Mouse (Mus musculus): Measurements from ENCODE around the gene Arrdc2. TPM values are rescaled to one million over a fixed set of nuclear protein-coding genes. Genes with fewer than 3 reads are reported as not detected.

Arrdc2 gene
- polyA plus RNA-seq, 1 experiment from 2014 or later, result 2.8 TPM

DNA sequence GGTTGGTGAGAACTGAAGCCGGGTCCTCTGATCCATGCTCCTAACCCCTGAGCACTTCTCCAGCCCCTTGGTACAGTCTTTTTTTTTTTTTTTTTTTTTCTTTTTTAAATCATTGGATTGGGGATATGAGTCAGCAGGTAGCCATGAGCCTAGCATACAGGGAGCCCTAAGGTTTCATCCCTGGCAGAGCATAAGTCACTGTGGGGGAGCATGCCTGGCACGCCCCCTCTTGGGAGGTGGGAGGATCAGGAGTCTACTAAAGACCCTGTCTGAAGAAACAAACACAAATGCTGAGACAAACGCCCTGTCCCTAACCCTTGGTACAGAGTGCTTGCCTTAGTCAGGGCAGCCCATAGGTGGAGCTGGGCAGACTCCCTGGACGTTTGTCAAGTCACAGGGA, 27.5 kb downstream of the Arrdc2 start:
- no peak overlapping the region for H3K9ac ChIP-seq (ENCODE audit: low read length)
- H3K9me3 ChIP-seq (ENCODE audit: control insufficient read depth, low read length), result no peaks in the 10 kb centered on the region
- 41% methylated on average over 4 of the region's 4 CpGs for whole genome bisulfite sequencing
- no peak overlapping the region for H3K27ac ChIP-seq (replicated peaks in 1 of 2; ENCODE audit: control insufficient read depth in 1 of 2, insufficient read depth in 1 of 2, low read depth in 2 of 2, low read length in 2 of 2)
- H3K4me1 ChIP-seq (ENCODE audit: control insufficient read depth in 2 of 2, insufficient read depth in 2 of 2, low read length in 2 of 2), result peaks cover 3% of the 10 kb centered on the region in 2 experiments; a peak in 2 of 4 replicates
- H3K27me3 ChIP-seq (ENCODE audit: control insufficient read depth, insufficient read depth, low read length), result peaks cover 21% of the 10 kb centered on the region
- no peak overlapping the region for H3K4me3 ChIP-seq (ENCODE audit: control insufficient read depth in 1 of 2, insufficient read depth in 1 of 2, low read depth in 1 of 2, low read length in 2 of 2)
- H3K4me2 ChIP-seq (ENCODE audit: low read length), result no peak overlapping the region
- no peak for ATAC-seq (ENCODE audit: insufficient number of reproducible peaks, insufficient read depth, low FRiP score, low read depth)
- no peaks in the 10 kb centered on the region for H3K36me3 ChIP-seq (ENCODE audit: control insufficient read depth, insufficient read depth, low read length)

GRCm38 (mm10) chr8:70810962-70811680, 28.4 kb downstream of the Arrdc2 start:
- 64% methylated on average over 20 of the region's 20 CpGs for WGBS
- ATAC-seq (ENCODE audit: insufficient number of reproducible peaks, insufficient read depth, low FRiP score, low read depth), result no peak
- peaks cover 12% of the 10 kb centered on the region for H3K27me3 ChIP-seq (ENCODE audit: control insufficient read depth, insufficient read depth, low read length)
- H3K4me3 ChIP-seq (ENCODE audit: control insufficient read depth in 1 of 2, insufficient read depth in 1 of 2, low read depth in 1 of 2, low read length in 2 of 2), result no peak overlapping the region
- H3K27ac ChIP-seq (replicated peaks in 1 of 2; ENCODE audit: control insufficient read depth in 1 of 2, insufficient read depth in 1 of 2, low read depth in 2 of 2, low read length in 2 of 2), result no peak overlapping the region
- no peak overlapping the region for H3K4me2 ChIP-seq (ENCODE audit: low read length)
- no peaks in the 10 kb centered on the region; a peak in 1 of 4 replicates for H3K4me1 ChIP-seq (ENCODE audit: control insufficient read depth in 2 of 2, insufficient read depth in 2 of 2, low read length in 2 of 2)
- no peaks in the 10 kb centered on the region for H3K36me3 ChIP-seq (ENCODE audit: control insufficient read depth, insufficient read depth, low read length)
- H3K9ac ChIP-seq (ENCODE audit: low read length), result no peak overlapping the region
- H3K9me3 ChIP-seq (ENCODE audit: control insufficient read depth, low read length), result no peaks in the 10 kb centered on the region

- no peak overlapping the region for H3K4me2 ChIP-seq (ENCODE audit: low read length)
- no peaks in the 10 kb centered on the region for H3K9me3 ChIP-seq (ENCODE audit: control insufficient read depth, low read length)
- no peak overlapping the region for H3K9ac ChIP-seq (ENCODE audit: low read length)
- ATAC-seq (ENCODE audit: insufficient number of reproducible peaks, insufficient read depth, low FRiP score, low read depth), result no peak
- no peaks in the 10 kb centered on the region for H3K36me3 ChIP-seq (ENCODE audit: control insufficient read depth, insufficient read depth, low read length)
- 76% methylated on average over 8 of the region's 8 CpGs for WGBS
- peaks cover 2 to 6% of the 10 kb centered on the region in 2 experiments; a peak in 3 of 4 replicates for H3K4me1 ChIP-seq (ENCODE audit: control insufficient read depth in 2 of 2, insufficient read depth in 2 of 2, low read length in 2 of 2)
- no peak overlapping the region for H3K4me3 ChIP-seq (ENCODE audit: control insufficient read depth in 1 of 2, insufficient read depth in 1 of 2, low read depth in 1 of 2, low read length in 2 of 2)
- H3K27ac ChIP-seq (replicated peaks in 1 of 2; ENCODE audit: control insufficient read depth in 1 of 2, insufficient read depth in 1 of 2, low read depth in 2 of 2, low read length in 2 of 2), result no peak overlapping the region
- H3K27me3 ChIP-seq (ENCODE audit: control insufficient read depth, insufficient read depth, low read length), result peaks cover 11% of the 10 kb centered on the region
Observed at GRCm38 (mm10) chr8:70808955-70809701, 30.4 kb downstream of the Arrdc2 start.

- 64% methylated on average over 5 of the region's 5 CpGs for WGBS
Observed at GRCm38 (mm10) chr8:70808239-70808638, 31.3 kb downstream of the Arrdc2 start, which contains the start of gene Il12rb1. Gene Il12rb1, plus strand, starts transcription at chr8:70808449.

GRCm38 (mm10) chr8:70807304-70807703, 32.2 kb downstream of the Arrdc2 start:
- no peak overlapping the region for H3K4me3 ChIP-seq (ENCODE audit: control insufficient read depth in 1 of 2, insufficient read depth in 1 of 2, low read depth in 1 of 2, low read length in 2 of 2)
- no peak overlapping the region for H3K27ac ChIP-seq (replicated peaks in 1 of 2; ENCODE audit: control insufficient read depth in 1 of 2, insufficient read depth in 1 of 2, low read depth in 2 of 2, low read length in 2 of 2)
- no peak overlapping the region for H3K4me2 ChIP-seq (ENCODE audit: low read length)
- no peaks in the 10 kb centered on the region for H3K9me3 ChIP-seq (ENCODE audit: control insufficient read depth, low read length)
- ATAC-seq (ENCODE audit: insufficient number of reproducible peaks, insufficient read depth, low FRiP score, low read depth), result no peak
- no peaks in the 10 kb centered on the region for H3K36me3 ChIP-seq (ENCODE audit: control insufficient read depth, insufficient read depth, low read length)
- peaks cover 4 to 8% of the 10 kb centered on the region in 2 experiments; a peak in 3 of 4 replicates for H3K4me1 ChIP-seq (ENCODE audit: control insufficient read depth in 2 of 2, insufficient read depth in 2 of 2, low read length in 2 of 2)
- no peak overlapping the region for H3K9ac ChIP-seq (ENCODE audit: low read length)
- peaks cover 23% of the 10 kb centered on the region for H3K27me3 ChIP-seq (ENCODE audit: control insufficient read depth, insufficient read depth, low read length)
- WGBS, result 48% methylated on average over 1 of the region's 1 CpGs

More at GRCm38 (mm10) chr8:70808239-70808638, 31.3 kb downstream of the Arrdc2 start, which contains the start of gene Il12rb1:
- Histone ChIP-seq H3K9me3 (ENCODE audit: control insufficient read depth, low read length) (no peaks in the 10 kb centered on the region), H3K4me1 (ENCODE audit: control insufficient read depth in 2 of 2, insufficient read depth in 2 of 2, low read length in 2 of 2) (peaks cover 4 to 8% of the 10 kb centered on the region in 2 experiments; a peak in 3 of 4 replicates), H3K27ac (replicated peaks in 1 of 2; ENCODE audit: control insufficient read depth in 1 of 2, insufficient read depth in 1 of 2, low read depth in 2 of 2, low read length in 2 of 2) (no peak within 1 kb of the TSS), H3K4me3 (ENCODE audit: control insufficient read depth in 1 of 2, insufficient read depth in 1 of 2, low read depth in 1 of 2, low read length in 2 of 2) (no peak within 1 kb of the TSS), H3K27me3 (ENCODE audit: control insufficient read depth, insufficient read depth, low read length) (peaks cover 17% of the 10 kb centered on the region), H3K9ac (ENCODE audit: low read length) (no peak within 1 kb of the TSS), H3K36me3 (ENCODE audit: control insufficient read depth, insufficient read depth, low read length) (no peaks in the 10 kb centered on the region), H3K4me2 (ENCODE audit: low read length) (no peak within 1 kb of the TSS)
- ATAC-seq (ENCODE audit: insufficient number of reproducible peaks, insufficient read depth, low FRiP score, low read depth), result no peak

DNA sequence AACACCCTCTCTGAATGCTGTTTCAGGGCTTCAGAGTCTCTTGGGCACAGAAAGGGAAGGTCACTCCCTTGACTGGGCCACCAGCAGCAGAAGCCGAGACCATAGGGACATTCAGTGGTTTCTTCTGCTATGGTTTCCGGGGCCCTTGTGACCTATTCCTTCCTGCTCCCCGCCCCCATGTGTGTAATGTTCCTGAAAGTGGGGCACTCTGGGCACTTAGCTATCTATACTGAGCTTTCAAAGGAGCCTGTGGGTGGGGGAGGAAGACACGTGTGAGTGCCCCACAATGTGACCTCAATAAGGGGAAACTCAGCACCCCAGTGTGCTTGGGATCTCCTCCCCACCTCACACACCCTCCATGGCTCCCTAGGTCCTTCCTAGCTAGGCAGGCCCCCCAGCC, 33.0 kb downstream of the Arrdc2 start:
- ATAC-seq (ENCODE audit: insufficient number of reproducible peaks, insufficient read depth, low FRiP score, low read depth), result no peak
- Histone ChIP-seq H3K36me3 (ENCODE audit: control insufficient read depth, insufficient read depth, low read length) (no peaks in the 10 kb centered on the region), H3K27ac (replicated peaks in 1 of 2; ENCODE audit: control insufficient read depth in 1 of 2, insufficient read depth in 1 of 2, low read depth in 2 of 2, low read length in 2 of 2) (no peak overlapping the region), H3K4me2 (ENCODE audit: low read length) (no peak overlapping the region), H3K4me1 (ENCODE audit: control insufficient read depth in 2 of 2, insufficient read depth in 2 of 2, low read length in 2 of 2) (peaks cover 4 to 8% of the 10 kb centered on the region in 2 experiments; a peak in 3 of 4 replicates), H3K27me3 (ENCODE audit: control insufficient read depth, insufficient read depth, low read length) (peaks cover 26% of the 10 kb centered on the region), H3K4me3 (ENCODE audit: control insufficient read depth in 1 of 2, insufficient read depth in 1 of 2, low read depth in 1 of 2, low read length in 2 of 2) (no peak overlapping the region), H3K9me3 (ENCODE audit: control insufficient read depth, low read length) (no peaks in the 10 kb centered on the region), H3K9ac (ENCODE audit: low read length) (no peak overlapping the region)
- 65% methylated on average over 4 of the region's 4 CpGs for WGBS

DNA sequence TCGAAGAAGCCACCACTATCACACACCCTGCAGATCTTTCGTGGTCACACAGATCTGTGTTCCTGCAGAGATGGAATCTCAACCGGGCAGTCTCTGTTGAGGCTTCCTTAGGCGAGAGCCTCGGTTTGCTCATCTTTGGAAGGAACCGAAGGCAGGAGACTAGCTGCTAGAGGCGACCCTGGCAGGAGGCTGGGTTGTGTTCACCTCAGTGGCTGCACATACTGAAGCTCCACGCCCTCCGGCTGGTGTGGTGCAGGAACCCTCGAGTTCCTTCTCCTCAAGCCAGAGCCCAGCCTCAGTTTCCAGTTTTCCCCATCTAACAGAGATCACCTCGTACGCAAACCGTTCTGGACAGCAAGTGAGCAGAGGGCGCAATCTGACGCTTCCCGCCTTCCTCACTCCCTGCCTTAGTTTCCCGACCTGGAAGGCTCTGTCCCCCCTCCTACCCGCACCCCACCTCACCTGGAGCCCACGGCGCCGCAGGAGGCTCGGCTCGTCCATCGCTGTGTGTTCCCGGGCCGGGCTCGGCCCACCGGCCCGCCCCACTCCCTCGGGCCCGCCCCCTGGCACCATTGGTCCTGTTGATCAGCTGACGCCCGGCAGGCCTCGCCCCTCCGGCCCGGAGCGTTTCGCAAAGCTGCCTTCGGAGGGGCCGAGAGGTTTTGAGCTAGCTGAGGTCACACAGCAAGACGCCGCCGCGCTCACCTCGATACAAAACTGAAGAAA, 34.9 kb downstream of the Arrdc2 start, which contains the start of gene Mast3:
Gene Mast3, minus strand, starts transcription at position 574 of the 726 bp plus-strand sequence.
- under 1% methylated on average over 45 of the region's 45 CpGs for WGBS
- Histone ChIP-seq H3K27me3 (ENCODE audit: control insufficient read depth, insufficient read depth, low read length) (peaks cover 41% of the 10 kb centered on the region), H3K9ac (ENCODE audit: low read length) (peak within 1 kb of the TSS; percentile 60), H3K9me3 (ENCODE audit: control insufficient read depth, low read length) (no peaks in the 10 kb centered on the region), H3K36me3 (ENCODE audit: control insufficient read depth, insufficient read depth, low read length) (no peaks in the 10 kb centered on the region), H3K27ac (replicated peaks in 1 of 2; ENCODE audit: control insufficient read depth in 1 of 2, insufficient read depth in 1 of 2, low read depth in 2 of 2, low read length in 2 of 2) (no peak within 1 kb of the TSS), H3K4me3 (ENCODE audit: control insufficient read depth in 1 of 2, insufficient read depth in 1 of 2, low read depth in 1 of 2, low read length in 2 of 2) (peak within 1 kb of the TSS; percentile 46 to 54), H3K4me1 (ENCODE audit: control insufficient read depth in 2 of 2, insufficient read depth in 2 of 2, low read length in 2 of 2) (peaks cover 4 to 8% of the 10 kb centered on the region in 2 experiments; a peak in 3 of 4 replicates), H3K4me2 (ENCODE audit: low read length) (peak within 1 kb of the TSS; percentile 96)
- ATAC-seq (ENCODE audit: insufficient number of reproducible peaks, insufficient read depth, low FRiP score, low read depth), result peak; percentile 79
